Mouse (Mus musculus): ENCODE measurements around the gene Fam161a. TPM values are rescaled to one million over a fixed set of nuclear protein-coding genes. Genes with fewer than 3 reads are reported as not detected.
"Not testable (repeated sequence)": the region's sequence is repeated elsewhere in the genome, so short reads cannot be mapped to it uniquely, and the experiment has no call there.

Gene Fam161a
- total RNA-seq, 2 experiments from 2014 or later = 2.0 TPM

DNA sequence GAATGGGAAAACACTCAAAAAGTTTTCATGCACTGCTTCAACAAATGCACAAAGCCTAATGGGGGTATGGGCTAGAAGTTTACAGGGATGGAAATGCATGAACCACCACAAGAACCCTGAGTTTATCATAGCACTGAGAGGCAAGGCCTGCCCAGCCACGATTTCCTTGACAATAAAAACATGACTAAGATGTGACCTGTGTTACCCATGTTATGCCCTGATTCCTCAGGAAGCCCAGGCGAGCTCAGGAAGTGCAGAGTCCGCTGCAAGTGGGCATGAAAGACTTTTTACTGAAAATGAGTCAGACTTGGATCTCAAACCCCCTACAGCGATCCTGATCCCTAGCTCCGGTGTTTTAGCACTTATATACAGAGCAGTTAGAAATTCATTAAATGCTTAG, 39.9 kb downstream of the Fam161a start:
- DNase-seq = no peak
- intact Hi-C loops (cut with DNase I) = no loop called here

GRCm38 (mm10) chr11:23047663-23048582, 40.6 kb downstream of the Fam161a start:
- intact Hi-C loops (cut with DNase I) = no loop called here
- DNase-seq = peak in 1 of 2 experiments; percentile 4

DNA sequence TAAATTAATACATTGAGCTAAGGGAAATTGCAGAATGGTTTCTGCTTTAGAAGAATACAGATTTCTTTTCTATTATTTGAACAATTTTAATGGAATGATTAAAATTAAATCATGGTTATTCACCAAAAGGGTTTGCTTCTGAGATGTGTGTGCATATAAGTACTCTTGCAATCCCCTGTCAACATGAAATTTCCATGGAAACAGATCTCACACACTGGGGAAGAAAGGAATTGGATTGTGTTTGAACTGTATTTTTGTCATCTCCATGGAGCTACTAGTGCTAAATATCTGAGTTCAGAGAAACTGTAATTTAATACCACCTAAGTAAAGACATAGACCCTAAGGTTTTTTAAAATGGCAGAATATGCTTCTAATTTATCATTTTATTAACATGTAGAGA, 42.3 kb downstream of the Fam161a start:
- DNase-seq = no peak
- intact Hi-C loops (cut with DNase I) = no loop called here

DNA sequence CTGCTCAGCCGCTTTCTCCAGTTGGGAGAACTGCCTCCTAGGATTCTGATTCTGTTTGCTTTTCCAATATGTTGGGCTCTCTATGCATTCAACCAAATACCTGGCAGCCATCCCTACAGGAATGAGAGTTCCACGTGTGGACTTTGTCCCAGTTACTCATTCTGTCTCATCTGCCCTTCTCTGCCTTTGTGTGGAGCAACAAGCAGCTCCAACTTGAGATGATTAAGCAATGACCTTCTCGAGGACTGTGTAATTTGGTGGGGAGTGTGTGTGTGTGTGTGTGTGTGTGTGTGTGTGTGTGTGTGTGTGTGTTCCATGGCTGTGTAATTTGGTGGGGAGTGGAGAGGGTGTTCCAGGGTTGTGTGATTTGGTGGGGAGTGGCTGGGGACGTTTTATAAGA, 45.0 kb downstream of the Fam161a start:
- intact Hi-C loops (cut with DNase I) = no loop called here
- no peak for DNase-seq

DNA sequence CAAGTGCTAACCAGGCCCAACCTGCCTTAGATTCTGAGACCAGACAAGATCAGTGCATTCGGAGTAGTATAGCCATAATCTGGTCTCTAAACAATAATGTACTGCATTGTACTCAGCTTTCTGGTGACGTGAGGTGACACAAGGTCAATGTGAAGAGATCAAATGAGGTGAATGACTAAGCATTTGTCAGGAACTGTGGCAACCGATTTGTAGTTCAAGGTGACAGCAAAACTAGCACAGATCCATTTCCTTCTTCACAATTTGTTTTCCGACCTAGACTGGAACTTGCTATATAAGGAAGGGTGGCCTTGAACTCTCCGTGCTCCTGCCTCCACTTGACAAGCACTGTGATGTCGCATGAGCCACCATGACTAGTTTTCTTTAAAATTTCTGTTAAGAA, 55.8 kb downstream of the Fam161a start:
- no peak for DNase-seq
- intact Hi-C loops (cut with DNase I) = no loop called here

DNA sequence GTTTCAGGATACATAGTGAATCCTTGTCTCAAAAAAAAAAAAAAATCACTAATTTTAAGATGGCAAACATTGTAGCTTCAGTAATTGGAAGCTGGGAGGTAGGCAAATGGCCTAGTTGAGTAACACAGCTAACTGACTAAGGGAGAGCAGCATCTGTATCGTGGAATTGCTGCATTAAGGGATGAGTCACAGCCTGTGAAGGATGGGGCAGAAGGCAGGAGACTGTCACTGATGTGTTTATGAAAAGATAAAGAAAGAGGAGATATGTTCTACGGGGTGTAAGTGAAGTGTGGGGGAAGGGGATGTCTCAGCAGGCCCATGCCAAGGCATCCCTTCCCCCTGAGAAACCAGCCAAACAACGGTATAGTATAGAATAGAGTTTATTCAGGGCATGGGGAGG, 56.5 kb downstream of the Fam161a start:
- no peak for DNase-seq
- intact Hi-C loops (cut with DNase I) = no loop called here

GRCm38 (mm10) chr11:23064276-23064675, 56.9 kb downstream of the Fam161a start:
- intact Hi-C loops (cut with DNase I); DNase-seq: not testable (repeated sequence)

DNA sequence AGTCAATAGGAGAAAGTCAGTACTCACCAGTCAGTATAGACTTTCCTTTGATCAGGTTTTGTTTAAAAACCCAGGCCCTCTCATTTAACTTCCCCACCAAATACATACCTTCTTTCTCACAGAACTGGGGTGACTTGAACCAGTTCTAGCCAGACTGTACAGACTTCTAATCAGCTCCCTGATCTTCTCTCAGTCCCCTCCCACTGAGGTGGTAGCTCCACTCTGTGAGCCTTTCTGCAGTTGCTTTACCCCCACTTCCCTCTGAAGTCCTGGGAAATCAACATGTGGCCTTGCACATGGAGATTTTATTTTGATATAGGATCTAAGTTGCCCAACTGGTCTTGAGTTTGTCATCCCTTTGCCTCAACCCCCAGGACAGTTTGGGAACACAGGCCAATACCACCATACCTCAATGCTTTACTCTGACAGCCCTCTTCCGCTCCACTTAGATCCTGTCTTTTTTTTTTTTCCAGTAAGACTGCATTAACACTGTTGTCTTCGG, 57.9 kb downstream of the Fam161a start:
- intact Hi-C loops (cut with DNase I) = loop anchor here (5.0 kb wide), 3 partner anchors 67 to 192 kb away; partner anchors contain the start of genes Cct4 and Xpo1
- no peak for DNase-seq

DNA sequence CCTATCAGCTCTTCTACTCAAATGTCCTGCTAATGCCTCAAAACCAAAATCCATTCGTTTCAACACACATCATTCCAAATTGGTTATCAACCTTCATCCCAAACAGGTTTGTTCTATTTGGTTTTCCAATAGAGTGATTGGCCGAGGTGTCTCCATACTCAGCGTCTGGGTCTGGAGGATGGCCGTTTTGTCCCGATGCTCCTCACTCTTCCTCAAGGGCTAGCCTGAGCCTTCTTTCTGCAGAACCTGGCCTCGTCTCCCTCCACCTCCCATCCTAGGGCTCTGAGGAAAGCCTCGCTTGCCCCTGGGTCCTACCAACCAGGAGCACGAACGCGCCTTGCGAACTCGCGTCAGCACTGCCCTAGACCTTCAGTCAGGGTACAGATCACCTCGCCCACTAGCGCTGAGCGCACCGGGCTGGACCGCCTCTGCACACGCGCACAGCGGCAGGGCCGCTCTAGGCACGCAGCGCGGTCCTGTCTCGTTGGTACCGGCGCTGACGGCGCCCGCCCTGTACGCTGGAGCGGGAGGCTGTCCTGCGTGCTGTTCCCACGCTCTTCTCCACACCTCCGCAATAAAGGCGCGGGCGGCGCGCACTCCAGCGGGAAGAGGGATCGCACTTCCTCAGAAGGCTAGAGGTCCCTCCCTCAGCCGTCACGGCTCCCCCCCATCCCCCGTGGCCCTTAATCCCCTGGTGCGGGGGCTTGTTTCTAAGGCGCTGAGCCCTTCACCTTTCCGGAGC, 60.2 kb downstream of the Fam161a start:
- peak; percentile 88 to 90 for DNase-seq
- intact Hi-C loops (cut with DNase I) = loop anchor here (5.0 kb wide), 3 partner anchors 65 to 190 kb away; partner anchors contain the start of genes Cct4 and Xpo1

DNA sequence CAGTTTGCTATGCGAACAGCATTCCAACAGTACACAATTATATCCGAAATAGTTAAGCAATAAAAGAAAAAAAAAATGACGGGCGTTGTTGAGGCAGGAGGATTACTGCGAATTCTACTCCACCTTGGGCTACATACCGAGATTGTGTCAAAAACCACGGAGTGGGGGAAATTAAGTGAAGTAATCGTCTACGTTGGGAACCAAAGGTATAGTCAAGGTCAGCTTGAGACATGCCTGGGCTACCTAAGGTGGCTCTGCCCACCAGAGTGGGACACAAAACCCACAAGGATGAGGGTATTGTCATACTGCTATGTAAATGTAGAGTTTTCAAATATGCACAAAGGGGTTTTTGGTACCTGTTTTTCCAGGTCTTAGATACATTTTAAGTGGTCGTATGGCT, 60.9 kb downstream of the Fam161a start:
- DNase-seq = peak in 1 of 2 experiments; percentile 14
- intact Hi-C loops (cut with DNase I) = loop anchor here (5.0 kb wide), 3 partner anchors 64 to 189 kb away; partner anchors contain the start of genes Cct4 and Xpo1

DNA sequence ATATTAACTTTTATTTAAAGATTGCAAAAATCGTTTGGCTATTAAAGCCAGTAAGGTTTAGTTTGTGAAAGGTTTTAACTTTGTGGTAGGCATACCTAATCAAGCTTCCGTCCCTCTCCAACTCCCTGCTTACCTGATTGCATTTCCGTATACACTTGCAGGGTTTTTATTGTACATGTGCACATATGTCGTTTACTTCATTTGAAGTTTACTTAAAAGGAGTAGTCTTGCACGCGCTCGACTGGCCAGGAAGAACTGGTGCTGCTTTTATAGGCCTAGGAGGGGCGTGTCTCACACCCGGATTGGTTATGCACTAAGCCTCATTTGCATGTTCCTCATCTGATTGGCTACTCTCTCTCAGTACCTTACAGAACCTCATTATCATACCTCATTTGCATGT, 61.7 kb downstream of the Fam161a start:
- not testable (repeated sequence) for DNase-seq

DNA sequence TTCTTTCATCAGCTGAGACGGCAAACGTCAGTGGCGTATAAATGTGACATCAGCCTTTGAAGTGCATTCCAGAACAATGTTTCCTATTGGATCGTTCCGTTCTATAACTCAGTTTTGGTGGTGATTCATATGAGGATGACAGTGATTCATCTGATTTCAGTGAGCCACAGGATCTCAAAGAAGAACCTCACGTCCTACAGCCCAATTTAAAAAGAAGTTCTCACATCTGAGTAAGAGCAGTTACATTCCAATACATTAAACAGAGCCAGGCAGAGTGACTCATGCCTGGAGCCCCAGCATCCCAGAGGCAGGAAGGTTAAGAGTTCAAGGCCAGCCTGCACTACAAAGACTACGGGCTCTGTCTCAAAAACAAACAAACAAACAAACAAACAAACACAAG, 67.5 kb downstream of the Fam161a start:
- DNase-seq = no peak
- intact Hi-C loops (cut with DNase I) = no loop called here

More for the DNA sequence above, 61.7 kb downstream of the Fam161a start:
- intact Hi-C loops (cut with DNase I) = loop anchor here (5.0 kb wide), 3 partner anchors 63 to 188 kb away; partner anchors contain the start of genes Cct4 and Xpo1

DNA sequence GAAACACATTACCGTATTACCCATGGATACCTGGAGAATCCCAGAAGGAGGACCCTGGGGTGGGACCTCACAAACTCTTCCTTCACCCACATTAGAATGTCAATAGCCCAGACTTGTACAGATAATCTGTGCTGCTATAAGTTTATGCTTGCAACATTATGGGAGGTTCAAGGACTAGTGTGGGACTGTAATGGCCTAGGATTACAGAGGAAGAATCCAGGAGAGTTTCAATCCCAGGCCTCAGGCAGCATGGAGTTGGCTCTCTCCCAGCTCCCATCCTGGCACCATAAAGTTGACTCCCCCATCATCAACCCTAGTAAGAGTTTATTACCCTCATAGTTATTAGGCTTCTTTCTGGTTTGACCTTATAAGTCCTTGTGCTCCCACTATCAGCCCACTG, 71.2 kb downstream of the Fam161a start:
- DNase-seq = no peak
- intact Hi-C loops (cut with DNase I) = no loop called here

Other genes with a start within 250 kb of the Fam161a start
- gene B3gnt2, start 146.6 kb upstream of the Fam161a start, total RNA-seq (2021) = 1 to 10 TPM; 6.5 to 8.3 TPM
- gene Zrsr1, start 35.5 kb upstream of the Fam161a start, total RNA-seq (2021) = 10 to 100 TPM in 1 of 2 experiments, 1 to 10 TPM in 1; 8.8 to 10.1 TPM
- 10 to 100 TPM in 1 of 2 experiments, 1 to 10 TPM in 1; 8.5 to 10.8 TPM for gene Gm28048, start 25.4 kb upstream of the Fam161a start, total RNA-seq (2021)
- gene Commd1, start 25.1 kb upstream of the Fam161a start, total RNA-seq (2021) = 100 to 1,000 TPM; 179 to 180 TPM
- gene Cct4, start 17.0 kb upstream of the Fam161a start, total RNA-seq (2021) = 100 to 1,000 TPM; 134 to 139 TPM
- 10 to 100 TPM; 45.1 to 62.0 TPM for gene Xpo1, start 248.5 kb downstream of the Fam161a start, total RNA-seq (2021)

All from heart, postnatal 10 days (tissue).